Mouse (Mus musculus) cerebellum, adult 9-10 months (tissue): ENCODE data around the gene Gm1043.

Source experiments
- DNase-seq: peaks from one replicate; pipeline ENCODE4 v3.0.0; 2022

Gm1043 gene

DNA sequence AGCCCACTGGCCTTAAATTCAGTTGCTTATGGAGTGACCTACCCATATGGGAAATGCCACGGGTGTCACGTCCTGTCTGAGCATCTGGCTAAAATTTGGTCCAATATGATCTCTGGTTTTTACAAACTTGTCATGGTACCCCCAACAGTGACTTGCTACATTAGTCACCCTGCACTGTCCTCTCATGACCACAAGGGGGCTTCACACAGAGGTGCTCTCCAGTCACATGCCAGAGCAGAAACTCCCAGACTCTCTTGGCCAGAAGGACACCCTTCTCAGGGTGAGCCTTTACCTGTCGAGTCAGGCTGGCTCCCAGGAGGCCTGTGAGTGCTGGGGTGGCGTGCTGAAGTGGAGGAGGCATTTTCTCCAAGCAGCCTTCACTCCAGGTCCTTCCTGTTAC lies 33.1 kb downstream of the Gm1043 start:
- peak; percentile 23 for DNase-seq

DNA sequence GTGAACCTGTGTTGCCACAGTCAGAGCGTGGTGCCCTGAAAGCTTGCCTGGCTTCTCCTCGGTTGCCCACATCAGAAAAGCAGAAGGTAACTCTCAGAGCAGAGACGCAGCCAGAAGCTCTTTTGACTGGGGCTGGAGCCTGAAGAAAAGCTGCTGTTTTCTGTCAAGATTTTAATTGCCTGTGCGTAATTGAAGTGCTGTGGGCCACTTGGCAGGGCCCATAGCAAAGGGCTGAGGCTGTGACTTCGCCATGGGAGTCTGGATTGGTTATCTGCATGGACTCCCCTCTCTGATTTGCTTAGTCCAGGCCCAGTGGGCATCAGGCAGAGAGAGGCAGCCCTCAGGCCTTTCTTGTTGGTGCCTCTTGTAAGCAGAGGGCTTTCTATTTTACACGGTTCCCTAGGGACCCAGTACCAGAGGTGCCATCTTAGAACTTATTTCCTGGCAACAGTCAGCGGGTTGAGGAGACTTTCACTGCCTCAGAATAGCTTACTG lies 36.1 kb downstream of the Gm1043 start:
- DNase-seq = no peak

DNA sequence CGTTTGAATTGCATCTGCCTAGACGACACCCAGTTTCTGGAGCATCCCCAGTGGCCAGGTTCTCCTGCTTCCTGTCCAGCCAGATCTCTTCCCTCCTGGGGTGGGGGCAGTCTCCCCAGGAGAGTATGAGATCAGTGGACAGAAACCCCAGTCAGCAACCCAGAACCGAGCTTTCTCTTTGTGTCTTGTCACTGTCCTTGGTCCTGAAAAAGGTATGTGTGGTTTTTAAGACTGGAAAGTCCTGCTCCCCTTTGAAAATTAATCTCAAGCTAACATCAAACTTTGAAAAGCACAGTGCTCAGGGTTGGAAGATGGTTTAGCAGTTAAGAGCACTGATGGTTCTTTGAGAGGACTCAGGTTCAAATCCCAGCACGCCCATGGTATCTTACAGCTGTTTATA lies 46.7 kb downstream of the Gm1043 start:
- DNase-seq = no peak

DNA sequence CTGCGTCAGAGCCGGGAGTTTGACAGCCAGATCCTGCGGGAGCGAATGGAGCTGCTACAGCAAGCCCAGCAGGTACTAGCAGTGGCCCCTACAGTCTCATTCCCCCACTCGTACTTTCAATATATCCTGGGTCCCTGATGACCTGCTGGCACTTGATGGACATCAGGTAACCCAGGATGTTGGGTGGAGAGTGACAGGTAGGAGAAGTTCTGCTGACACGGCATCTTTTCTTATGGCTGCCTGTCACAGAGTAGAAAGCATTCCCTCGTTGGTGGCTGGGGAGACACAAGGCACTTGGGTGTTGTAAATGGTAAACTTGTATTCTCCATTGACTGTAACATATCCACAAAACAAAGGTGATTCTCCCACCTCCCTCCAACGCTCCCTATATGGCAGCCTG lies 56.6 kb downstream of the Gm1043 start:
- DNase-seq = no peak

DNA sequence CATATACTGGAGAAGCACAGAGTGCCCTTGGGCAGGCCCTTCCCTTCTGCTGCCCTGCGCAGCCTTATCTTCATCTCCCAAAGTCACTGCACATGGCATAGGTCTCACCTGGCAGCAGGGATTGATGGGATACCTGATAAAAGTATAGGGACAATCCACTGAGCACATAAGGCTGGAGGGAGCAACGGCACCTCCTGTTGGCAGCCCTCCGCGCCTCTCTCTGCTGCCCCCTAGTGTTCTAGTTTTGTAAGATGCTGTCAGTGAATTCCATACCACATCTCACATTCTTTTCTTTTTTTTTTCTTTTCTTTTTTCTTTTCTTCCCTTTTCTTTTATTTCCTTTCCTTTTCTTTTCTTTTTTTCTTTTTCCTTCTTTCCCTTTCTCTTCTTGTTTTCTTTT lies 62.4 kb downstream of the Gm1043 start:
- DNase-seq = peak; percentile 59

DNA sequence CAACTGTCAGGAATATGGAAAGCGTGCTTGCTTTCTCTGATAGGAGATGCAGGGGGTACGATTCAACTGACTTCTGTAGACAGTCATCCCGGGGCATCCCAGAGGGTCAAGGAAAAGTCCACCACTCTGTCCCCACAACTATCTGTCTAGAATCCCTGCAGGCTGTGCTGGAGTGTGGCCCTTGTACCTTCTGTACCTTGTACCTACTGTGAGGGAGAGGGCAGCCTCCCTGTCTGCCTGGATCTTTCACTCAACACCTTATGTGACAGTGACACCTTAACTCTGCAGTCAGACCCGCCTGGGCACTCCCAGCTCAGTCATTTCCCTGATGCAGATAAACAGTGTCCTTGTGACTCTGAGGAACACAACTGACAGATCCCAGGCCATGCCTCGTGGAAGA lies 65.5 kb downstream of the Gm1043 start:
- DNase-seq = no peak

DNA sequence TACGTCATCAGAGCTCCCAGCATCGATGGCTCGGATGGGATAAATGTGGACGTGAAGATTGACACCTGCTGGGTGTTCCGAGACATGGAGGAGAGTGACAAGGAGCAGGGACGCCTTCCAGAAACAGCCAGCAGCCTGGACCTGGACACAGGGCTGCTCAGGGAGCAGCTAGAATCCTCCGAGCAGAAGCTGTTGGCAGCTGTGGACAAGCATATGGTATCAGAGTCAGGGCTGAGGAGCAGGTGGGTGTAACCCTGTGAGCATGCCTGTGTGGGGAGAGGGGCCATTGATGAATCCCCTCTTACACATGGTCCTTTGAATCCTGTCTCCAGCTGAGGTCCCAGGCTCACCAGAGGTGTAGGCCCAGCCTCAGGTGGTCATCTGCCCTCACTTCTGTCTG lies 69.3 kb downstream of the Gm1043 start:
- no peak for DNase-seq

DNA sequence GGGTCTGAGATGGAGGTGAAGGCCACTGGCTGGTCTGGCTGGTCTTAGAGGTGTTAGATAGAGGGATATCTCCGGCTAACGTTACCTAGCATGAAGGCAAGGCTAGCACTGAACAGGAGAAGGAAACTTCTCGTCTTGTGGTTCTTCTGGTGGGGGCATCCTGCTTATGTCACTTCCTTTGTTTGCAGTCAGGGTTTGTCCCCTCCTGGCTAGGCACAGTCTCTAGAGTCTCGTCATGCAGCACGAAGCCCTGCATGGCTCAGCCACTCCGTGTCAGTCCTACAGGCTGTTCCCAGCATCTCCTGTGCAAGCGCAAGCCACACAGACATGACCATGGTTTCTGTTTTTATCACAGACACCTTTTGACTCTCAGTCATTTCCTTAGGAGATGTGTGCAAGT lies 73.2 kb downstream of the Gm1043 start:
- DNase-seq = no peak

DNA sequence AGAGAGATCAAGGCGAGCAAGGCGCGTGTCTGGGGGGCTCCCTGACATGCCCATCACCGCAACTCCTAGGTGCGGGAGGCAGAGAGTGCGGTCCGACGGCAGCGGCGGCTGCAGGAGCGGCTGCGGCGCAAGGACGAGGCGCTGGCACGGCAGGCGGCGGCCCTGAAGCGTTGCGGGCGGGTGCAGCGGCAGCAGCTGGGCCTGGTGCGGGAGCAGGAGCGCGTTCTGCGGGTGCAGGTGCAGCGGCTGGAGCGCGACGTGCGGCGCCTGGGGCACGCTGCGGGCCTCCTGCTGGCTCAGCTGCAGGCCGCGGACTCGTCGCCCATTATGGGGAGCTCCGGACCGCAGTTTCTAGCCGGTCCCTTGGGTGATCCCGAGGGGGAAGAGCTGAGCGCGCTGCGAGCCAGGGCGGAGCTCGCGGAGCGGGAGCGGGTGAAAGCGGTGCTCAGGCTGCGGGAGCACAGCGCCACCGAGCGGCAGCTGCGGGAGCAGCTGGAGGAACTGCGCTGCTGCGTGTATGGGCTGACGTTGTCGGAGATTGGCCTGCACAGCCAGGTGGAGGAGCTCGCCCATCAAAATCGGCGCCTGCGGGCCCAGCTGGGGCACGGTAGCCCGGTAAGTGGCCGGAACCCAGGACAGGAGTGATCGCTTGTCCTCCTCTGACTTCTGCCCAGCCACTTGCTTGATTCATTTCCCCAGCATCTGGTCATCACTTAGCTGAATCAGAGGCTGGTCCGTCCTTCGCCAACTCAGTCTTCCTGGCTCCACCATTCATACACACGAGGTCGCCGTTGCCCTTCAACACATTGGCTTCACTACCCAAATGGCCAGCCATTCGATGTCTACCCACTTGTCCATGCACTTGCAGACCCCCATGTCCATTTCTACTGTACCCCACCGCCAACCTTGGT lies 78.0 kb downstream of the Gm1043 start:
- peak; percentile 74 for DNase-seq

DNA sequence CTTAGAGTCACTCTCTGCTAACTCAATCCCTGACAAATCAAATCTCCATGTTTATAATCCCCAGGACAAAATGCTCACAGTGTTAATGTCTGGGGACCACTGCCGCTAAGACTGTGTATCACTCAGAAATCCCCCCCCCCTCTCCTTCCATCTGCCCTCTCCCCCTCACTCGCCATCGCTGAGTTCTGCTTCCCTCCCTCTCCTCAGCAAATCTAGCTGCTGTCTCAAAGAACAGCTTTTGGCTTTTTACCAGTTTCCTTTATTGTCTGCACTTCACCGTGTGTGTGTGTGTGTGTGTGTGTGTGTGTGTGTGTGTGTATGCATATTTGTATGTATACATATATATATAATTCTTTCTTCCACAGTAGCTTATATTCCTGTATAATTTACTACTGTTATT lies 91.3 kb downstream of the Gm1043 start:
- no peak for DNase-seq

DNA sequence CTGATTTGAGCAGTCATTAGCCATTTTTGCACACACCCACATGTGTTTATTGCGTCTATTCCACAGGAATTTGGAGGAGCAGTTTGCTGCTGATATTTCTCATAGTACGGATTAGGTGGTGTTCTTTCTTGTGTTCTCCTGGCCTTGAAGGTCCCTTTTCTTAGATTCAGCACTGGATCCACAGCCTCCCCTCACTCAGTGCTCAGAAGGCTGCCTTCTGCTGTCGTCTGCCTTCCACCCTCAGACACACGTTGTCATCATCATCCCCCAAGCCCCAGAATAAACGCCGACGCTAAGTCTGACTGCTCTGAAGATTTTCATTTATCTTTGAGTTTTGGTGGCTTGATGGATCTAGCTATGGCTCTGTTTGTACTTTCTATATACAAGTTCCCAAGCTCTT lies 91.9 kb downstream of the Gm1043 start:
- no peak for DNase-seq

DNA sequence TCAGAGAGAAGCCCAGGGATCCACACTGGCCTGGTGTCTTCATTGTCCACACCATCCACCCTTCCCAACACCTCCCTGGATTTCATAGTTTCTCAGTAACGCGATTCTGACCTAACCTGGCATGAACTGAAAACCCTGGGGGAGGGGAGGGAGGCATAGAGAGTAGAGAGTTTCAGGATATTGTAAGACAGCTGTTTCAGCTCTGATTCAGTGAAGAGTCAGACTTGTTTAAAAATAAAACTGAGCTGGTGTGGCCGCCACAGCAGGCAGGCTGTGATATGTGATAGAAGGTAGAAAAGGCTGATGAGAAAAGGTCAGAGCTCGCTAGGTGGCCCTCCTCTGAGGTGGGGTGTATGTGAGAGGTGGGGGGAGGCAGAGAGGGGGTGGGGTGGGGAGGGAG lies 93.6 kb downstream of the Gm1043 start:
- no peak for DNase-seq

DNA sequence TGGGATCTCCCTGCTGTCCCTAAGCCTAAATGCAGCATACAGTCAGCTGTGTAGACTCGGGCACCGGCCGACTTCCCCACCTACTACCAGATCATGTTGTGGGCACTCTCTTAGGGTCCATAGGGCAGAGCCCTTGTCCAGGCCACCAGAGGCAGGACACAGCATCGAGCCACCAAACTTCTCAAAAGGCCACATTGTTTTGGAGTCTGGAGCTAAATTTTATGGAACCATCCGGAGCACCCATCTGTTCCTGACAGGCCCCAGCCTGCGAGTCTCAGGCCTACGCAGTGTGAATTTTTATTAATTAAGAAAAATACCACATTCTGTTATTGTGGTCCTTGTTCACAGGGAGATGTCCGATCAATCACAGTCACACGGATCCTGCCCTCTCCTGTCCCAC lies 94.7 kb downstream of the Gm1043 start:
- no peak for DNase-seq

DNA sequence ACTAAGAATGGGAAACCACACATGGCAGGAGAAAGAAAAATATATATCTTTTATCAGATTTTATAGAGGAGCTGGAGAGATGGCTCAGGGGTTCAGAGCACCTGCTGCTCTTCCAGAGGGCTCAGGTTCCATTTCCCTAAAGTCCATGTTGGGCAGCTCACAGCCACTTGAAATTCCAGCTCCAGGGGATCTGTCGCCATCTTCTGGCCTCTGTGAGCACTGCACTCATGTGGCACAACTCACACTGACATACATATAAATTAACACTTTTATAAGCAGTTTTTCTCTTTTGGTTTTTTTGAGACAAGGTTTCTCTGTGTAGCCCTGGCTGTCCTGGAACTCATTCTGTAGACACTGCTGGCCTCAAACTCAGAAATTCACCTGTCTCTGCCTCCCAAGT lies 95.5 kb downstream of the Gm1043 start:
- no peak for DNase-seq

DNA sequence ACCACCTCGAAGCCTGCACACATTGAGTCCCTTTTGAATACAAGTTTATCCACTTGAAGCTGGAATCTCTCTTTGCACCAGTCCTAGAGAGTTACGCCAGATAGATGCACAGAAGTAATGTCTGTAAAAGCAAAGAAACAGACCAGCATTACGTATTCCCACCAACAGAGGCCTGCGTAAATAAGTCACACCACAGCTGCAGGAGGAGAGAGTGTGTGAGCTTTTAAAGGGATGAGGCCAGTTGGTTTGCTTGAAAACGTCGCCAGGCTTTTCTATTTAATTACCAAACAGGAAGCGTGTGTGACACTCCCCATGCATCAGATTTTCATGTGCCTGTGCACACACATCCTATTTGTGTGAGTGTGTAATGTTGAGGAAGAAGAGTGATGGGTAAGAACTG lies 99.4 kb downstream of the Gm1043 start:
- no peak for DNase-seq

DNA sequence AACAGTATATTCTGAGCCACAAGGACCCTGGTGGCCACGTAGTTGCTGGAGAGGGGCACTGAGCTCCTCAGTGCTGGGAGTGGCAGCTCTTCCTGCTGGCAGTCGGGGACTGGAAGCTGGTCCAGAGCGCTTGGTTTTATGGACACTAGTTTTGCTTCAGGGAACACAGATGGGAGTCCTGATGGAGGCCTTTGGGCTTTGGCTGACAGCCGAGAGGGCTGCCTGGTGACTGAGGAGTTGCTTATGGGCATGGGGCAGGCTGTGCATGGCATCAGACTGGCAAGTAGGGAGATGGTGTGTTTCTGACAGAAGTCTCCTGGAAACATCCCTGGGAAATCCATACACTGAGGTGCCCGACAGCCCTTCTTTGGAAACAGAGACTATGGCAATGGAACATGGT lies 105.2 kb downstream of the Gm1043 start:
- DNase-seq = peak; percentile 36

DNA sequence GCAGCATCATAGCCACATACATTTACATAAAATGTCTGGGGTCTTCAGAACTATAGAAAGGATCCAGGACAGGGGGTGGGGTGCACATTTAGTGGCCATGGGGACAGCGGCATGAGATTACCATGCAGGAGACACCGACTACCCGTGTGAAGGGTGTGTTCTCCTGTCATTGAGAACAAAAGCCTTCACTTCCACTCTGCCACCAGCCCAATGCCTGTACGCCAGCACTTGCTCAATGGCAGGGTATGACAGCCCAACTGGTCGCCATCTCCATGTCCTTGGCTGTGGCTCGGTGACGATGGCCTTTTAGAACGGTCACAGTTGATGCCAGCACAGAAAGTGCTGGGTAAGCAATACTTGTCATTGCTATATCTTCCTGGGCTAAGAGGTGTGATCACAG lies 111.0 kb downstream of the Gm1043 start:
- no peak for DNase-seq

DNA sequence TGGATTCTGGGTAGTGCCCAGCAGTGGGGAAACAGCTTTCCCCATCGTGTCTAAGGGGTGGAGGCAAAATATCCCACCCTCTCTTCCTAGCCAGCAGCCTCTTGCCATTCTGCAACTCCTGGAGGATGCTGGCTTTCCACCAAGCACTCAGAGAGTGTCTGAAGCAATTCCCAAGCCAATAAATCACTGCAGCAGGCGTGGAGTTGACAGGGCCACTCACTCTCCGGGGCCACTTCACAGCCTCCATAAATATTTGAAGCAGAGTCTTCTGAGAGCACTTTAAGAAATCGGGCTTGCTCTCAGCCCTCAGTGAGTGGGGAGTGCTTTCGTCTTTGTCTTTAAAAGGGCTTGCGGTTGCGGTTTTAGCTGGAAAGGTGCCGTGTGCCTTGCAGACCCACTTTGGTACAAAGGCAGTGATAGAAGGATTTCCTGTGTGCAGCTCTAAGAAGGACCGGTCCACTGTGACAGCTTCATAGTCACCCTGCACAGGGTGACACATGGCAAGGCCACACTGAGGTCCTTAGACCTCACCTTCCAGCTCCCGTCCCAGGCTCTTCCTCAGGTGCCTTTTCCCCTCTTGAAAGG lies 111.6 kb downstream of the Gm1043 start:
- no peak for DNase-seq

DNA sequence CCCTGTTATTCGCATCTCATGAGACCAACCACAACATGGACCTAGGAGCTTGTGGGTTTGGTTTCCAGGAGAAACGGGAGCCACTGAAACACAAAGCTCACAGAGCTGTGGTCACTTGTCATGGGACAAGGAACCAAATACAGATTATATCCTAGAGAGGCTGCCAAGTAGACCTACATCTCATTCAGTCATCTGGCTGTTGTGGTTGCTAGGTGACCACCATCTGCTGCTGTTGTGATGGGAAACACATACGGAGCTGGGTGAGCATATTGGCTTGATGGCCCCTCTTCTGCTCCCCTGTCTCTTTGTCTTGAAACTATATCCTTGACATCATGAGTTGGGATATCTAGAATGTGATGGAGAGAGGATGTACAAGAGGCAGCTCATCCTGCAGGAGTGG lies 112.3 kb downstream of the Gm1043 start:
- no peak for DNase-seq

DNA sequence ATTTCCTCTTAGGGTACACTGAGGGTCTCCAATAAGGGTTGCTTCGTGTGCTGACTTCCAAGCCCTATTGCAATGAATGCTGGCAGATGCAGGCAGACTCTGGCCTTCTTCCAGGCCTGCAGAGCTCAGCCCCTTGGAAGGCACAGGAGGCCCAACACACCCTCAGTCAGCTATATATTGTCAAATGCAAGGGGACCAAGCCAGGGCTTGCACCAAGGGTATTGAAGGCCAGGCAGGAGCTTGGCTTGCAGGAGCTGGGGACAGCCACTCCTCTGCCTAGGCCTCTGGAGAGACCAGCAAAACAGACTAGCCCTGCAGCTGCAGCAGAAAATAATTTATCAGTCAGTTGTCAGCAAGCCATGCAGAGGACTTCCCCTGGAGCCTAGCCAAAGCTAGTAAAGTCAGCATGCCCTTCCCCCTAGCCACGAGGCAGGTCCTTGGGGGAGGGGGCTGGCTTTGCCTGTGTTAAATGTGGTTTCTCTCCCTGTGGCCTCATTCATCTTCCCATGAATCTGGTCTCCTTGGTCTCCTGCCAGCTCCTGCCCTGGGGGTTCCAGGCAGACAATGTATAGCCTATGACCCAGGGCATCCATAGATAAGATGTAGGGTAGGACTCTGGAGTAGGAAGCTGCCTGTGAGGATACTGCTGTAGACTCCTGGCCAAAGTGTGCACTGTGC lies 113.0 kb downstream of the Gm1043 start:
- no peak for DNase-seq

DNA sequence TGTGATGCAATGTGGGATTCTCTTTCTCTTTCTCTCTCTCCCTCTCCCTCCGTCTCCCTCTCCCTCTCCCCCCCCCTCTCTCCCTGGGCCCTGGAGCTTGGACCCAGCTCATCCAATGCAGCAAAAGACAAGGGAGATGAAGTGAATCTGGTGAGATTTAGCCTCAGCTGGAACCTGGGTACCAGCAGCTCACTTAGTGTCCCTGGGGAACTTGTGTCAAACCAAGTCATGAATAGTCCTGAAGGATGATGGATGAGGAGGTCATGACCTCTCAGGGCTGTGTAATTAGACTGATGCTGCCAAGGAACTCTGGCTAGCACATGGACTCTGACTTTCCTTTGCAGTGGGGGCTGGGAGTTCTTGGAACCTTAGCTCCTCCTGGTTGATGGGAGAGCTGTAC lies 117.1 kb downstream of the Gm1043 start:
- no peak for DNase-seq

DNA sequence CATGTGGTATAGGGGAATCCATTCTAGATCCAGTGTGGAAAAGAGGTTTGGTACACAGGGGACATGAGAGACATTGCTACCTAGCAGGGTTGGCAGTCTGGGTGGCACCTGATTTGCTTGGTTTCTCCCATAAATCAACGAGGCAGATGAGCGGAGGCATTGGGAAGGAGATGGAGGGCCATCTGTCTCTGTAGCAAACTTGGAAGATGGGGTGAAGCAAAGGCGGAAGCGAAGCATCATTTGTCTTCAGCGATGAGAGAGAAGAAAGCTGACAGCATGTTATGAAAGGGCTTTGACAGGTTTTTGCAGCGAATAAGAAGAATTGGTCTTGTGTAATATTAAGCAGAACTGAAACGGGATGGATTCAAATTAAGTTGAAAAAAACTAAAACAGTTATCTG lies 119.7 kb downstream of the Gm1043 start:
- DNase-seq = no peak

DNA sequence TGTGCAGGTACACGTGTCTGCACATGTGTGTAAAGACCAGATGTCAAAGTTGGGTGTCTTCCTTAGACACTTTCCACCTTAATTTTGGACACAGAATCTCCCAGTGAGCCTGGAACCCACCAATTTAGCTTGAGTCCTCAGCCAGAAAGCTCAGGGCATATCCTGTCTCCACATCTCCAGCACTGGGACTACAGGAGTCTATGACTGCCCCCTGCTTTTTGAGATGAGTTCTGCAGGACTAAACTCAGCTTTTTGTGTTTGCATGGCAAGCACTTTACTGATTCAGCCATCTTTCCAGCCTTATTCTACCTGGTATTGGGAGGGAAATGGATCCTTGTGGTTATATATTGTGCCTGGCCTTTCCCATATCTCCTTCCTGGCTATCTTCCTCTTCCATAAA lies 120.2 kb downstream of the Gm1043 start:
- DNase-seq = no peak

DNA sequence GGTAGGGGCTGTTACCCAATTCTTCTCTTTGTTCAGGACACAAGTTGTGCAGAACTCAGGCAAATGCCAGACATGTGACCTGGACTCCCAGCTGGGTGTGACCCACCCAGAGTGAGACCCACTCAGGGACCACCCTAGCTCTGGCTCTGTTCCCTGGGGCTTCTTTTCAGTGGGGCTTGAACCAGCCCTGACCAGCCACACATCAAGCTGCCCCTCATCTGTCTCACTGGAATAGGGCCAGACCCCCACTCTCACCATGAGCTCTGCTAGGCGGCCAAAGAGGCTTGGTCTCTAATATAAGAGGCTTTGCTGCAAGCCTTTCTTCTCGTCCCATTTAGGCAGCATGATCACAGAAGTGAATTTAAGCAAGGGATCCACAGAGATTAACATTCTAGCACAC lies 121.2 kb downstream of the Gm1043 start:
- DNase-seq = no peak
